Mouse (Mus musculus): ENCODE measurements around the gene Upk3a.

GRCm38 (mm10) chr15:85011895-85012661 is 4.9 kb upstream of the Upk3a start:
- no peak for TF ChIP-seq TAL1 (IDR thresholded peaks at IDR 0.05; ENCODE audit: low read length)
- no peak for TF ChIP-seq GATA1 (IDR thresholded peaks at IDR 0.05; ENCODE audit: low read length)

Data from erythroblast, embryonic 14.5 days (primary cell).